Mouse (Mus musculus) T-helper 17 cell (primary cell): ENCODE results near the gene Hat1.

Source experiments
- in situ Hi-C, 2 experiments: fragments of 300-600 bp; cut with MboI, MseI; formaldehyde crosslinking; loops; 1 replicate in 1 of 2; 2 replicates in 1 of 2; pipeline ENCODE4 v1.15.1; 2025; ENCODE audit warnings: high pct_unique_total_duplicates in 2 of 2

Gene Hat1

GRCm38 (mm10) chr2:71461139-71461538, 72.4 kb downstream of the Hat1 start:
- in situ Hi-C loops, result no loop called here

- in situ Hi-C loops, result no loop called here
These were observed 72.8 kb downstream of the Hat1 start for GRCm38 (mm10) chr2:71461589-71461988.

- in situ Hi-C loops, result no loop called here
These were observed 73.3 kb downstream of the Hat1 start for GRCm38 (mm10) chr2:71462066-71462465.

- in situ Hi-C loops, result no loop called here
These were observed 73.8 kb downstream of the Hat1 start for GRCm38 (mm10) chr2:71462553-71462952.

- in situ Hi-C loops, result no loop called here
These were observed 77.3 kb downstream of the Hat1 start for GRCm38 (mm10) chr2:71466103-71466502.

- in situ Hi-C loops, result no loop called here
These were observed 78.2 kb downstream of the Hat1 start for GRCm38 (mm10) chr2:71466861-71467450.

- in situ Hi-C loops, result no loop called here
These were observed 82.3 kb downstream of the Hat1 start for GRCm38 (mm10) chr2:71471094-71471493.

GRCm38 (mm10) chr2:71473830-71474229, 85.1 kb downstream of the Hat1 start:
- in situ Hi-C loops, result no loop called here

- in situ Hi-C loops, result no loop called here
These were observed 85.6 kb downstream of the Hat1 start for GRCm38 (mm10) chr2:71474345-71474744.

GRCm38 (mm10) chr2:71475311-71475710, 86.6 kb downstream of the Hat1 start:
- in situ Hi-C loops, result no loop called here

GRCm38 (mm10) chr2:71475760-71476159, 87.0 kb downstream of the Hat1 start:
- in situ Hi-C loops, result no loop called here

GRCm38 (mm10) chr2:71477787-71478186, 89.0 kb downstream of the Hat1 start:
- in situ Hi-C loops, result no loop called here

GRCm38 (mm10) chr2:71479917-71480316, 91.2 kb downstream of the Hat1 start:
- in situ Hi-C loops, result no loop called here

GRCm38 (mm10) chr2:71481825-71482224, 93.1 kb downstream of the Hat1 start:
- in situ Hi-C loops, result no loop called here

- in situ Hi-C loops, result no loop called here
These were observed 94.4 kb downstream of the Hat1 start for GRCm38 (mm10) chr2:71483046-71483716.

- in situ Hi-C loops, result no loop called here
These were observed 94.9 kb downstream of the Hat1 start for GRCm38 (mm10) chr2:71483717-71484066.
